Mouse (Mus musculus): ENCODE results near the gene Tmem235. TPM values are rescaled to one million over a fixed set of nuclear protein-coding genes. Genes with fewer than 3 reads are reported as not detected.
"Not testable (repeated sequence)": the region's sequence is repeated elsewhere in the genome, so short reads cannot be mapped to it uniquely, and the experiment has no call there.

The Tmem235 gene
- polyA plus RNA-seq, 1 experiment from 2014 or later, result not detected

GRCm38 (mm10) chr11:117828888-117829604, 31.5 kb upstream of the Tmem235 start:
- 51% methylated on average over 9 of the region's 9 CpGs for WGBS
- Histone ChIP-seq H3K36me3 (ENCODE audit: control insufficient read depth, insufficient read depth, low read length) (no peaks in the 10 kb centered on the region), H3K9me3 (ENCODE audit: control insufficient read depth, low read length) (no peaks in the 10 kb centered on the region), H3K4me1 (ENCODE audit: control insufficient read depth, insufficient read depth, low read length) (peaks cover 17% of the 10 kb centered on the region), H3K4me3 (replicated peaks; ENCODE audit: low read depth, low read length) (no peak overlapping the region), H3K27me3 (ENCODE audit: control insufficient read depth, insufficient read depth, low read length) (no peaks in the 10 kb centered on the region), H3K9ac (replicated peaks; ENCODE audit: low read length) (no peak overlapping the region; the same call in 1 of the 2 replicates), H3K4me2 (ENCODE audit: low read length) (no peak overlapping the region), H3K27ac (replicated peaks; ENCODE audit: low read depth, low read length) (no peak overlapping the region)
- peak; percentile 17 for DNase-seq
- ATAC-seq (ENCODE audit: low FRiP score, low TSS enrichment), result no peak

GRCm38 (mm10) chr11:117829671-117830215, 30.8 kb upstream of the Tmem235 start:
- DNase-seq, result no peak
- no peaks in the 10 kb centered on the region for H3K36me3 ChIP-seq (ENCODE audit: control insufficient read depth, insufficient read depth, low read length)
- H3K27ac ChIP-seq (replicated peaks; ENCODE audit: low read depth, low read length), result no peak overlapping the region
- no peak overlapping the region for H3K4me3 ChIP-seq (replicated peaks; ENCODE audit: low read depth, low read length)
- ATAC-seq (ENCODE audit: low FRiP score, low TSS enrichment), result no peak
- H3K4me1 ChIP-seq (ENCODE audit: control insufficient read depth, insufficient read depth, low read length), result peaks cover 17% of the 10 kb centered on the region
- H3K9ac ChIP-seq (replicated peaks; ENCODE audit: low read length), result no peak overlapping the region
- no peaks in the 10 kb centered on the region for H3K9me3 ChIP-seq (ENCODE audit: control insufficient read depth, low read length)
- no peaks in the 10 kb centered on the region for H3K27me3 ChIP-seq (ENCODE audit: control insufficient read depth, insufficient read depth, low read length)
- H3K4me2 ChIP-seq (ENCODE audit: low read length), result no peak overlapping the region
- WGBS, result 92% methylated on average over 2 of the region's 2 CpGs

GRCm38 (mm10) chr11:117830401-117830800, 30.2 kb upstream of the Tmem235 start:
- Histone ChIP-seq H3K9ac (replicated peaks; ENCODE audit: low read length) (no peak overlapping the region), H3K9me3 (ENCODE audit: control insufficient read depth, low read length) (no peaks in the 10 kb centered on the region), H3K4me3 (replicated peaks; ENCODE audit: low read depth, low read length) (no peak overlapping the region), H3K27me3 (ENCODE audit: control insufficient read depth, insufficient read depth, low read length) (no peaks in the 10 kb centered on the region), H3K4me1 (ENCODE audit: control insufficient read depth, insufficient read depth, low read length) (peaks cover 10% of the 10 kb centered on the region), H3K27ac (replicated peaks; ENCODE audit: low read depth, low read length) (no peak overlapping the region), H3K4me2 (ENCODE audit: low read length) (no peak overlapping the region), H3K36me3 (ENCODE audit: control insufficient read depth, insufficient read depth, low read length) (no peaks in the 10 kb centered on the region)
- WGBS, result 84% methylated on average over 9 of the region's 9 CpGs
- DNase-seq (no peak), ATAC-seq (ENCODE audit: low FRiP score, low TSS enrichment) (no peak)

DNA sequence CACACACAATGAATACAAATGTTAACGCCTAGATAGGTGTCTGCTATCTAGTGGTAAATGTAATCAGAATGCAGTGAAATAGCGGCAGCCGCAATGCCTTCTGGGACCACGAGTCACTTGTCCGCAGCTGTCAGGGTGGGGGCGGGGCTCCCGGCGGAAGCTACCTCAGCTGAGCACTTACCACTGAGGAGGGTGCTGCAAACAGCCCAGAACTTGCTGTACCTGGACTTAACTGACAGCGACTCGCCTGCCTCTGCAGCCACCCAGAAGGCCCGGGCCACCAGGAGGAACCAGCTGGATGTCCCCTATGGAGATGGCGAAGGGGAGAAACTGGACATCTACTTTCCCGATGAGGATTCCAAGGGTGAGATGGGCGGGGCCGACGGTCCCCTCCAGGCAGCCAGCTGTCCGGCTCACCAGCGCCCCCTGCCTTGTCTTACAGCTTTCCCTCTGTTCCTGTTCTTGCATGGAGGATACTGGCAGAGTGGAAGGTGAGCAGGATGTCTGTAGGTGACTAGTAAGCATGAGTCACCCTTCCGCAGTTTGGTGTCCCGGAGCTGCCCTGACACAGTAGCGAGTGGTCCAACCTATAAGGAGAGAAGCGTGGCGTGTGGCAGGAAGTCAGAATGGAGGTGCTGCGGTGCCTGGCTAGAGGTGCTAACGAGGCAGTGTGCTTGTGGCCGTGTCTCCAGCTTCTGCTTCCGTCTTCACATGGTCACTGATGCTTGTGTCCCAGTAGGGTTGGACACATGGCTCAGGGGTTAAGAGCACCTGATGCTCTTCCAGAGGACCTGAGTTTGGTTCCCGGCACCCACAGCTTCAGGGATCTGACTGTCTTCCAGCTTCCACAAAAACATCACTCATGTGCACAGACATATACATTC, 28.2 kb upstream of the Tmem235 start:
- 20% methylated on average over 28 of the region's 28 CpGs for WGBS

GRCm38 (mm10) chr11:117833509-117833908, 27.0 kb upstream of the Tmem235 start:
- WGBS, result 93% methylated on average over 4 of the region's 6 CpGs
- not testable (repeated sequence) for H3K9me3 ChIP-seq (ENCODE audit: control insufficient read depth, low read length); H3K27ac ChIP-seq (replicated peaks; ENCODE audit: low read depth, low read length); H3K27me3 ChIP-seq (ENCODE audit: control insufficient read depth, insufficient read depth, low read length); H3K4me3 ChIP-seq (replicated peaks; ENCODE audit: low read depth, low read length); H3K4me1 ChIP-seq (ENCODE audit: control insufficient read depth, insufficient read depth, low read length); DNase-seq; H3K36me3 ChIP-seq (ENCODE audit: control insufficient read depth, insufficient read depth, low read length); H3K4me2 ChIP-seq (ENCODE audit: low read length); H3K9ac ChIP-seq (replicated peaks; ENCODE audit: low read length); ATAC-seq (ENCODE audit: low FRiP score, low TSS enrichment)

More for the DNA sequence above, 28.2 kb upstream of the Tmem235 start:
- Histone ChIP-seq H3K27me3 (ENCODE audit: control insufficient read depth, insufficient read depth, low read length) (no peaks in the 10 kb centered on the region), H3K4me1 (ENCODE audit: control insufficient read depth, insufficient read depth, low read length) (no peaks in the 10 kb centered on the region), H3K9ac (replicated peaks; ENCODE audit: low read length) (0 out of 2 replicates have a peak overlapping the region, but pooled peaks have one; percentile 20), H3K4me3 (replicated peaks; ENCODE audit: low read depth, low read length) (peak overlapping the region; percentile 30), H3K36me3 (ENCODE audit: control insufficient read depth, insufficient read depth, low read length) (no peaks in the 10 kb centered on the region), H3K27ac (replicated peaks; ENCODE audit: low read depth, low read length) (no peak overlapping the region), H3K4me2 (ENCODE audit: low read length) (peak overlapping the region; percentile 54), H3K9me3 (ENCODE audit: control insufficient read depth, low read length) (no peaks in the 10 kb centered on the region)
- DNase-seq (peak; percentile 82), ATAC-seq (ENCODE audit: low FRiP score, low TSS enrichment) (peak; percentile 57; the same call in 1 of the 2 replicates)

- Histone ChIP-seq H3K9ac (replicated peaks; ENCODE audit: low read length) (no peak overlapping the region), H3K4me2 (ENCODE audit: low read length) (no peak overlapping the region), H3K4me3 (replicated peaks; ENCODE audit: low read depth, low read length) (no peak overlapping the region), H3K36me3 (ENCODE audit: control insufficient read depth, insufficient read depth, low read length) (no peaks in the 10 kb centered on the region), H3K4me1 (ENCODE audit: control insufficient read depth, insufficient read depth, low read length) (no peaks in the 10 kb centered on the region), H3K27me3 (ENCODE audit: control insufficient read depth, insufficient read depth, low read length) (no peaks in the 10 kb centered on the region), H3K9me3 (ENCODE audit: control insufficient read depth, low read length) (no peaks in the 10 kb centered on the region), H3K27ac (replicated peaks; ENCODE audit: low read depth, low read length) (no peak overlapping the region)
- DNase-seq, result no peak
- WGBS, result 93% methylated on average over 8 of the region's 8 CpGs
- ATAC-seq (ENCODE audit: low FRiP score, low TSS enrichment), result no peak
Measured at GRCm38 (mm10) chr11:117834086-117834485, 26.5 kb upstream of the Tmem235 start.

DNA sequence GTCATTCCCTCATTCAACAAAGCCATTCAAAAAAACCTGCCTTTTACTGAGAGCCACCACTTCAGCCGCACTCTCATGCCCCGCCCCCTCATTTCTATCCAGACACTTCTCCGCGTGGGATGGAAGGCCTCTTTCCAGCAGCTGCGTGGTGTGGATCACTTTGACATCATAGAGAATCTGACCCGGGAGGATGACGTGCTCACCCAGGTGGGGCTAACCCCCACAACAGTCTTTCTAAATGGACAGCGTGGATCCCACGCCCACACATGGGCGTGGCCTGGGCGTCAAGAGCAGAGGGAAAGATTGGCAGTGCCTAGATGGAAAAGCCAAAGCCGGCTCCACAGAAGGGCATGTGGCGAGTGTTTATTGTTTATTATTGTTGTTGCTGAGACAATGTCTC, 24.2 kb upstream of the Tmem235 start:
- Histone ChIP-seq H3K27ac (replicated peaks; ENCODE audit: low read depth, low read length) (no peak overlapping the region), H3K36me3 (ENCODE audit: control insufficient read depth, insufficient read depth, low read length) (no peaks in the 10 kb centered on the region), H3K4me3 (replicated peaks; ENCODE audit: low read depth, low read length) (no peak overlapping the region), H3K9ac (replicated peaks; ENCODE audit: low read length) (no peak overlapping the region), H3K4me1 (ENCODE audit: control insufficient read depth, insufficient read depth, low read length) (no peaks in the 10 kb centered on the region), H3K27me3 (ENCODE audit: control insufficient read depth, insufficient read depth, low read length) (no peaks in the 10 kb centered on the region), H3K4me2 (ENCODE audit: low read length) (peak overlapping the region; percentile 32), H3K9me3 (ENCODE audit: control insufficient read depth, low read length) (no peaks in the 10 kb centered on the region)
- peak; percentile 55 for DNase-seq
- no peak for ATAC-seq (ENCODE audit: low FRiP score, low TSS enrichment)
- WGBS, result 25% methylated on average over 13 of the region's 13 CpGs

GRCm38 (mm10) chr11:117838572-117838971, 22.0 kb upstream of the Tmem235 start:
- no peaks in the 10 kb centered on the region for H3K27me3 ChIP-seq (ENCODE audit: control insufficient read depth, insufficient read depth, low read length)
- H3K4me1 ChIP-seq (ENCODE audit: control insufficient read depth, insufficient read depth, low read length), result no peaks in the 10 kb centered on the region
- DNase-seq (no peak), ATAC-seq (ENCODE audit: low FRiP score, low TSS enrichment) (no peak)
- no peaks in the 10 kb centered on the region for H3K36me3 ChIP-seq (ENCODE audit: control insufficient read depth, insufficient read depth, low read length)
- no peak overlapping the region for H3K27ac ChIP-seq (replicated peaks; ENCODE audit: low read depth, low read length)
- H3K9ac ChIP-seq (replicated peaks; ENCODE audit: low read length), result no peak overlapping the region
- no peak overlapping the region for H3K4me2 ChIP-seq (ENCODE audit: low read length)
- 77% methylated on average over 2 of the region's 2 CpGs for WGBS
- no peaks in the 10 kb centered on the region for H3K9me3 ChIP-seq (ENCODE audit: control insufficient read depth, low read length)
- no peak overlapping the region for H3K4me3 ChIP-seq (replicated peaks; ENCODE audit: low read depth, low read length)
